Mouse (Mus musculus): ENCODE measurements around the gene Hist1h4n. TPM values are rescaled to one million over a fixed set of nuclear protein-coding genes. Genes with fewer than 3 reads are reported as not detected.

Gene Hist1h4n
- polyA plus RNA-seq, 1 experiment from 2014 or later: 14.6 TPM

Small RNA genes within 50 kb of the gene (microRNA-seq; reads per million reads assigned to microRNA genes)
- gene Gm19658 (ENCODE audit: borderline number of aligned reads) (not detected), gene Gm44346 (ENCODE audit: borderline number of aligned reads) (not detected), gene Gm44466 (ENCODE audit: borderline number of aligned reads) (not detected)

Other genes with a start within 250 kb of the Hist1h4n start
- not detected in 2 replicates for gene Olfr1362, start 218.2 kb downstream of the Hist1h4n start, polyA plus RNA-seq (2014; fragmentation: Nextera tagmentation; extraction: Ambion mirVana)
- not detected in 2 replicates for gene Olfr11, start 189.7 kb downstream of the Hist1h4n start, polyA plus RNA-seq (2014; fragmentation: Nextera tagmentation; extraction: Ambion mirVana)
- gene Olfr1361, start 168.8 kb downstream of the Hist1h4n start, polyA plus RNA-seq (2014; fragmentation: Nextera tagmentation; extraction: Ambion mirVana): not detected in 2 replicates
- not detected in 2 replicates for gene Olfr1360, start 154.8 kb downstream of the Hist1h4n start, polyA plus RNA-seq (2014; fragmentation: Nextera tagmentation; extraction: Ambion mirVana)
- gene Olfr1359, start 134.1 kb downstream of the Hist1h4n start, polyA plus RNA-seq (2014; fragmentation: Nextera tagmentation; extraction: Ambion mirVana): not detected in 2 replicates
- gene Hist1h2bl, start 116.1 kb downstream of the Hist1h4n start, polyA plus RNA-seq (2014; fragmentation: Nextera tagmentation; extraction: Ambion mirVana): 1.1 and 1.6 TPM in 2 replicates
- 6.2 and 10.1 TPM in 2 replicates for gene Hist1h2ai, start 115.8 kb downstream of the Hist1h4n start, polyA plus RNA-seq (2014; fragmentation: Nextera tagmentation; extraction: Ambion mirVana)
- gene Hist1h3h, start 114.5 kb downstream of the Hist1h4n start, polyA plus RNA-seq (2014; fragmentation: Nextera tagmentation; extraction: Ambion mirVana): 4.5 and 6.5 TPM in 2 replicates
- gene Hist1h2bm, start 110.2 kb downstream of the Hist1h4n start, polyA plus RNA-seq (2014; fragmentation: Nextera tagmentation; extraction: Ambion mirVana): 4.2 and 5.1 TPM in 2 replicates
- gene Hist1h4j, start 97.1 kb downstream of the Hist1h4n start, polyA plus RNA-seq (2014; fragmentation: Nextera tagmentation; extraction: Ambion mirVana): 0.80 and 1.1 TPM in 2 replicates
- 2.4 and 5.1 TPM in 2 replicates for gene Hist1h4k, start 81.7 kb downstream of the Hist1h4n start, polyA plus RNA-seq (2014; fragmentation: Nextera tagmentation; extraction: Ambion mirVana)
- 7.6 and 7.7 TPM in 2 replicates for gene Hist1h2ak, start 78.4 kb downstream of the Hist1h4n start, polyA plus RNA-seq (2014; fragmentation: Nextera tagmentation; extraction: Ambion mirVana)
- 1.9 and 2.0 TPM in 2 replicates for gene Hist1h2bn, start 78.1 kb downstream of the Hist1h4n start, polyA plus RNA-seq (2014; fragmentation: Nextera tagmentation; extraction: Ambion mirVana)
- gene Hist1h1b, start 51.6 kb downstream of the Hist1h4n start, polyA plus RNA-seq (2014; fragmentation: Nextera tagmentation; extraction: Ambion mirVana): 19.0 and 20.4 TPM in 2 replicates
- gene Hist1h3i, start 48.8 kb downstream of the Hist1h4n start, polyA plus RNA-seq (2014; fragmentation: Nextera tagmentation; extraction: Ambion mirVana): 194 and 232 TPM in 2 replicates
- 5.8 and 12.6 TPM in 2 replicates for gene Hist1h2an, start 45.0 kb downstream of the Hist1h4n start, polyA plus RNA-seq (2014; fragmentation: Nextera tagmentation; extraction: Ambion mirVana)
- gene Hist1h2bp, start 44.7 kb downstream of the Hist1h4n start, polyA plus RNA-seq (2014; fragmentation: Nextera tagmentation; extraction: Ambion mirVana): 0.86 and 1.6 TPM in 2 replicates
- 12.7 and 19.5 TPM in 2 replicates for gene Hist1h2bq, start 22.0 kb downstream of the Hist1h4n start, polyA plus RNA-seq (2014; fragmentation: Nextera tagmentation; extraction: Ambion mirVana)
- 2.2 TPM in 1 of 2 replicates, not detected in the other for gene Hist1h2ao, start 21.7 kb downstream of the Hist1h4n start, polyA plus RNA-seq (2014; fragmentation: Nextera tagmentation; extraction: Ambion mirVana)
- gene Hist1h4m, start 20.4 kb downstream of the Hist1h4n start, polyA plus RNA-seq (2014; fragmentation: Nextera tagmentation; extraction: Ambion mirVana): not detected in 2 replicates
- 4,759 and 5,033 TPM in 2 replicates for gene Hist1h2ap, start 1.3 kb upstream of the Hist1h4n start, polyA plus RNA-seq (2014; fragmentation: Nextera tagmentation; extraction: Ambion mirVana)
- gene Hist1h2br, start 1.5 kb upstream of the Hist1h4n start, polyA plus RNA-seq (2014; fragmentation: Nextera tagmentation; extraction: Ambion mirVana): 12.6 and 19.7 TPM in 2 replicates
- 5.1 and 5.9 TPM in 2 replicates for gene Zfp184, start 112.9 kb upstream of the Hist1h4n start, polyA plus RNA-seq (2014; fragmentation: Nextera tagmentation; extraction: Ambion mirVana)
- gene Pom121l2, start 149.0 kb upstream of the Hist1h4n start, polyA plus RNA-seq (2014; fragmentation: Nextera tagmentation; extraction: Ambion mirVana): not detected in 2 replicates
- 0.48 and 0.86 TPM in 2 replicates for gene Prss16, start 177.5 kb upstream of the Hist1h4n start, polyA plus RNA-seq (2014; fragmentation: Nextera tagmentation; extraction: Ambion mirVana)
- gene Hist1h2ah, start 203.4 kb upstream of the Hist1h4n start, polyA plus RNA-seq (2014; fragmentation: Nextera tagmentation; extraction: Ambion mirVana): 10.7 and 13.3 TPM in 2 replicates
- gene Hist1h2bk, start 203.7 kb upstream of the Hist1h4n start, polyA plus RNA-seq (2014; fragmentation: Nextera tagmentation; extraction: Ambion mirVana): 4.1 and 4.6 TPM in 2 replicates
- 36.9 and 39.3 TPM in 2 replicates for gene Hist1h4i, start 209.2 kb upstream of the Hist1h4n start, polyA plus RNA-seq (2014; fragmentation: Nextera tagmentation; extraction: Ambion mirVana)
- 26.4 and 36.7 TPM in 2 replicates for gene Hist1h2ag, start 210.7 kb upstream of the Hist1h4n start, polyA plus RNA-seq (2014; fragmentation: Nextera tagmentation; extraction: Ambion mirVana)
- gene Hist1h2bj, start 211.0 kb upstream of the Hist1h4n start, polyA plus RNA-seq (2014; fragmentation: Nextera tagmentation; extraction: Ambion mirVana): 11.2 and 13.2 TPM in 2 replicates